Mouse (Mus musculus) hindbrain, postnatal 0 days (tissue): ENCODE measurements at regions not wholly inside any gene's neighbourhood (a gene's known extent, or its start where the extent isn't known, plus 50 kb on each side); places are given as distances from the start of the nearest gene placed in this dataset.

Experiments
- ATAC-seq: fragments of 200-750 bp; cut with Nextera tagmentation; 2 replicates; pipeline ENCODE4 v1.8.0; 2017; ENCODE audit warnings: mild to moderate bottlenecking, moderate TSS enrichment, moderate library complexity
- DNase-seq: peaks from one replicate; pipeline ENCODE4 v3.0.0-alpha.2; 2015; ENCODE audit warnings: low spot score
- H3K27ac ChIP-seq: fragments of 300-500 bp; sonication (generic); 2 replicates; pipeline ENCODE4 v1.5.1; 2014; ENCODE audit warnings: mild to moderate bottlenecking
- H3K27me3 ChIP-seq: fragments of 300-500 bp; sonication (generic); 2 replicates; pipeline ENCODE4 v1.6.1; 2014; ENCODE audit warnings: low read length, mixed read lengths; ENCODE audit not compliant: insufficient read depth
- H3K36me3 ChIP-seq: fragments of 300-500 bp; sonication (generic); 2 replicates; pipeline ENCODE4 v1.6.1; 2014; ENCODE audit warnings: low read length, mixed read lengths; ENCODE audit not compliant: insufficient read depth
- H3K4me1 ChIP-seq: fragments of 300-500 bp; sonication (generic); 2 replicates; pipeline ENCODE4 v1.6.1; 2014; ENCODE audit warnings: antibody characterized with exemption, low read length, mixed read lengths; ENCODE audit not compliant: insufficient read depth
- H3K4me2 ChIP-seq: fragments of 300-500 bp; sonication (generic); 2 replicates; pipeline ENCODE4 v1.6.1; 2014; ENCODE audit warnings: low read depth, mild to moderate bottlenecking, low read length, moderate library complexity, mixed read lengths
- H3K4me3 ChIP-seq: fragments of 300-500 bp; sonication (generic); 2 replicates; pipeline ENCODE4 v1.5.1; 2014; ENCODE audit warnings: low read length
- H3K9ac ChIP-seq: fragments of 300-500 bp; sonication (generic); replicated peaks from 2 replicates; pipeline ENCODE4 v1.6.1; 2014; ENCODE audit warnings: mild to moderate bottlenecking, low read length, moderate library complexity, mixed read lengths
- H3K9me3 ChIP-seq: fragments of 300-500 bp; sonication (generic); 2 replicates; pipeline ENCODE4 v1.6.1; 2016; ENCODE audit warnings: low read length, mixed read lengths
- CTCF ChIP-seq: IDR thresholded peaks from 2 replicates; pipeline ENCODE4 v1.5.1; 2016; ENCODE audit warnings: antibody characterized with exemption, control low read depth, low read depth
- WGBS: fragments of 180-500 bp; shearing (Covaris S2); extraction: QIAGEN DNeasy Blood & Tissue Kit; methylation state at CpG from one replicate; pipeline ENCODE4 v1.1.7; 2014; 5-methylcytosine and 5-hydroxymethylcytosine counted together

GRCm38 (mm10) chr6:12171189-12171588 lies 263.6 kb downstream of the Phf14 start:
- Histone ChIP-seq H3K9ac (no peak overlapping the region), H3K4me1 (no peaks in the 10 kb centered on the region), H3K27me3 (no peaks in the 10 kb centered on the region), H3K4me2 (no peak overlapping the region), H3K36me3 (no peaks in the 10 kb centered on the region), H3K4me3 (no peak overlapping the region), H3K27ac (no peak overlapping the region), H3K9me3 (no peaks in the 10 kb centered on the region)
- DNase-seq: no peak
- no peak for TF ChIP-seq CTCF
- WGBS: 77% methylated on average over 2 of the region's 2 CpGs
- no peak for ATAC-seq

- Histone ChIP-seq H3K4me2 (no peak overlapping the region), H3K27ac (no peak overlapping the region), H3K9me3 (no peaks in the 10 kb centered on the region), H3K36me3 (no peaks in the 10 kb centered on the region), H3K9ac (no peak overlapping the region), H3K27me3 (no peaks in the 10 kb centered on the region), H3K4me3 (no peak overlapping the region), H3K4me1 (no peaks in the 10 kb centered on the region)
- DNase-seq (no peak), ATAC-seq (no peak)
- TF ChIP-seq CTCF: no peak
Observed at GRCm38 (mm10) chr6:12177996-12178395, 270.4 kb downstream of the Phf14 start.

- H3K4me3 ChIP-seq: no peak overlapping the region
- H3K27ac ChIP-seq: no peak overlapping the region
- H3K4me2 ChIP-seq: no peak overlapping the region
- no peaks in the 10 kb centered on the region for H3K36me3 ChIP-seq
- no peaks in the 10 kb centered on the region for H3K9me3 ChIP-seq
- ATAC-seq (no peak), DNase-seq (no peak)
- no peak for TF ChIP-seq CTCF
- H3K4me1 ChIP-seq: no peaks in the 10 kb centered on the region
- no peak overlapping the region for H3K9ac ChIP-seq
- no peaks in the 10 kb centered on the region for H3K27me3 ChIP-seq
- 93% methylated on average over 3 of the region's 3 CpGs for WGBS
Observed at GRCm38 (mm10) chr6:12180951-12181350, 273.3 kb downstream of the Phf14 start.

- ATAC-seq: no peak
- H3K9ac ChIP-seq: no peak overlapping the region
Observed at GRCm38 (mm10) chr6:12210190-12210589, 302.6 kb downstream of the Phf14 start.

GRCm38 (mm10) chr6:12214526-12215177 lies 307.0 kb downstream of the Phf14 start:
- ATAC-seq (no peak), DNase-seq (no peak)
- TF ChIP-seq CTCF: no peak
- H3K27ac ChIP-seq: no peak overlapping the region
- H3K4me1 ChIP-seq: no peaks in the 10 kb centered on the region
- no peak overlapping the region for H3K9ac ChIP-seq
- no peaks in the 10 kb centered on the region for H3K27me3 ChIP-seq
- no peak overlapping the region for H3K4me2 ChIP-seq
- H3K9me3 ChIP-seq: no peaks in the 10 kb centered on the region
- no peak overlapping the region for H3K4me3 ChIP-seq
- H3K36me3 ChIP-seq: no peaks in the 10 kb centered on the region
- 86% methylated on average over 12 of the region's 12 CpGs for WGBS

More at GRCm38 (mm10) chr6:12210190-12210589, 302.6 kb downstream of the Phf14 start:
- H3K4me3 ChIP-seq: no peak overlapping the region
- H3K36me3 ChIP-seq: no peaks in the 10 kb centered on the region
- no peaks in the 10 kb centered on the region for H3K27me3 ChIP-seq
- WGBS: 71% methylated on average over 1 of the region's 1 CpGs
- H3K9me3 ChIP-seq: no peaks in the 10 kb centered on the region
- H3K4me1 ChIP-seq: no peaks in the 10 kb centered on the region
- no peak overlapping the region for H3K27ac ChIP-seq
- no peak overlapping the region for H3K4me2 ChIP-seq
- TF ChIP-seq CTCF: no peak
- no peak for DNase-seq

GRCm38 (mm10) chr6:12215178-12215553 lies 307.6 kb downstream of the Phf14 start:
- TF ChIP-seq CTCF: no peak
- ATAC-seq: no peak
- no peak for DNase-seq
- no peaks in the 10 kb centered on the region for H3K9me3 ChIP-seq
- H3K4me1 ChIP-seq: no peaks in the 10 kb centered on the region
- H3K4me2 ChIP-seq: no peak overlapping the region
- no peaks in the 10 kb centered on the region for H3K27me3 ChIP-seq
- WGBS: 72% methylated on average over 1 of the region's 1 CpGs
- H3K36me3 ChIP-seq: no peaks in the 10 kb centered on the region
- no peak overlapping the region for H3K4me3 ChIP-seq
- H3K9ac ChIP-seq: no peak overlapping the region
- no peak overlapping the region for H3K27ac ChIP-seq

- no peak for TF ChIP-seq CTCF
- no peak for ATAC-seq
- Histone ChIP-seq H3K4me1 (no peaks in the 10 kb centered on the region), H3K4me3 (no peak overlapping the region), H3K36me3 (no peaks in the 10 kb centered on the region), H3K4me2 (no peak overlapping the region), H3K9ac (no peak overlapping the region), H3K27ac (no peak overlapping the region), H3K9me3 (no peaks in the 10 kb centered on the region), H3K27me3 (no peaks in the 10 kb centered on the region)
- DNase-seq: no peak
- WGBS: 30% methylated on average over 1 of the region's 1 CpGs
Observed at GRCm38 (mm10) chr6:12244151-12244550, 336.5 kb downstream of the Phf14 start.
